Mouse (Mus musculus) liver, embryonic 13.5 days (tissue): ENCODE measurements around the gene Rras2. TPM values are rescaled to one million over a fixed set of nuclear protein-coding genes. Genes with fewer than 3 reads are reported as not detected.

Experiments
- ATAC-seq: fragments of 200-750 bp; cut with Nextera tagmentation; 2 replicates; pipeline ENCODE4 v1.8.0; 2017; ENCODE audit warnings: low read depth, mild to moderate bottlenecking, moderate number of reproducible peaks, moderate library complexity
- DNase-seq: peaks from one replicate; pipeline ENCODE4 v3.0.0; 2022
- H3K27ac ChIP-seq: fragments of 300-500 bp; sonication (generic); 2 replicates; pipeline ENCODE4 v1.5.1; 2015; ENCODE audit warnings: moderate library complexity, mild to moderate bottlenecking, inconsistent platforms
- H3K27me3 ChIP-seq: fragments of 300-500 bp; sonication (generic); 2 replicates; pipeline ENCODE4 v1.6.1; 2015; ENCODE audit warnings: mild to moderate bottlenecking, inconsistent platforms
- H3K36me3 ChIP-seq: fragments of 300-500 bp; sonication (generic); 2 replicates; pipeline ENCODE4 v1.6.1; 2015; ENCODE audit warnings: mild to moderate bottlenecking, inconsistent platforms
- H3K4me1 ChIP-seq: fragments of 300-500 bp; sonication (generic); replicated peaks from 2 replicates; pipeline ENCODE4 v1.6.1; 2015; ENCODE audit warnings: inconsistent platforms
- H3K4me2 ChIP-seq: fragments of 300-500 bp; sonication (generic); 2 replicates; pipeline ENCODE4 v1.6.1; 2015; ENCODE audit warnings: inconsistent platforms, mild to moderate bottlenecking, moderate library complexity
- H3K4me3 ChIP-seq: fragments of 300-500 bp; sonication (generic); replicated peaks from 2 replicates; pipeline ENCODE4 v1.5.1; 2015; ENCODE audit warnings: mild to moderate bottlenecking, inconsistent platforms
- H3K9ac ChIP-seq: fragments of 300-500 bp; sonication (generic); 2 replicates; pipeline ENCODE4 v1.6.1; 2015; ENCODE audit warnings: mild to moderate bottlenecking, inconsistent platforms
- H3K9me3 ChIP-seq: fragments of 300-500 bp; sonication (generic); replicated peaks from 2 replicates; pipeline ENCODE4 v1.6.1; 2016; ENCODE audit warnings: inconsistent platforms
- WGBS: fragments of 180-500 bp; shearing (Covaris S2); methylation state at CpG from one replicate; pipeline ENCODE4 v1.1.7; 2015; ENCODE audit not compliant: insufficient replicate concordance; 5-methylcytosine and 5-hydroxymethylcytosine counted together
- polyA plus RNA-seq: library from polyadenylated mRNA; unstranded; fragments of >200 nt; fragmentation: Nextera tagmentation; extraction: Ambion mirVana; gene quantifications from 2 replicates; pipeline ENCODE4 v1.2.1, GENCODE M21; 2015

Rras2 gene
- polyA plus RNA-seq = 7.7 and 8.4 TPM in 2 replicates

- peak within 1 kb of the TSS; percentile 66 for H3K9ac ChIP-seq
- H3K9me3 ChIP-seq = no peaks in the 10 kb centered on the region
- DNase-seq (peak; percentile 42), ATAC-seq (peak; percentile 87)
- peak within 1 kb of the TSS; percentile 69 for H3K4me3 ChIP-seq
- H3K4me1 ChIP-seq = peaks cover 7% of the 10 kb centered on the region
- peak within 1 kb of the TSS; percentile 77 for H3K4me2 ChIP-seq
- under 1% methylated on average over 55 of the region's 55 CpGs for WGBS
- H3K27me3 ChIP-seq = peaks cover 43% of the 10 kb centered on the region
- H3K36me3 ChIP-seq = no peaks in the 10 kb centered on the region
- H3K27ac ChIP-seq = peak within 1 kb of the TSS; percentile 75
Measured at GRCm38 (mm10) chr7:114117444-114117905, at the start of gene Rras2. Gene Rras2 (minus strand): TSS chr7:114117781.

- H3K4me2 ChIP-seq = no peak overlapping the region
- no peak overlapping the region for H3K27ac ChIP-seq
- H3K9ac ChIP-seq = no peak overlapping the region
- WGBS = 55% methylated on average over 5 of the region's 5 CpGs
- no peaks in the 10 kb centered on the region for H3K4me1 ChIP-seq
- H3K27me3 ChIP-seq = no peaks in the 10 kb centered on the region
- H3K36me3 ChIP-seq = no peaks in the 10 kb centered on the region
- H3K9me3 ChIP-seq = no peaks in the 10 kb centered on the region
- no peak for DNase-seq
- H3K4me3 ChIP-seq = no peak overlapping the region
- ATAC-seq = no peak
Measured at GRCm38 (mm10) chr7:114162975-114163374, 45.4 kb upstream of the Rras2 start.

- no peak overlapping the region for H3K9ac ChIP-seq
- no peaks in the 10 kb centered on the region for H3K4me1 ChIP-seq
- no peaks in the 10 kb centered on the region for H3K27me3 ChIP-seq
- whole genome bisulfite sequencing = 29% methylated on average over 8 of the region's 8 CpGs
- H3K9me3 ChIP-seq = no peaks in the 10 kb centered on the region
- H3K27ac ChIP-seq = no peak overlapping the region
- no peak for ATAC-seq
- no peak for DNase-seq
- H3K4me2 ChIP-seq = no peak overlapping the region
- H3K4me3 ChIP-seq = no peak overlapping the region
- H3K36me3 ChIP-seq = no peaks in the 10 kb centered on the region
Measured at GRCm38 (mm10) chr7:114161101-114161500, 43.5 kb upstream of the Rras2 start.

GRCm38 (mm10) chr7:114157716-114158278, 40.2 kb upstream of the Rras2 start:
- no peak for ATAC-seq
- H3K27ac ChIP-seq = no peak overlapping the region
- H3K36me3 ChIP-seq = no peaks in the 10 kb centered on the region
- no peaks in the 10 kb centered on the region for H3K9me3 ChIP-seq
- 73% methylated on average over 12 of the region's 12 CpGs for WGBS
- no peak overlapping the region for H3K4me2 ChIP-seq
- no peaks in the 10 kb centered on the region for H3K4me1 ChIP-seq
- DNase-seq = no peak
- H3K27me3 ChIP-seq = no peaks in the 10 kb centered on the region
- H3K4me3 ChIP-seq = no peak overlapping the region
- H3K9ac ChIP-seq = no peak overlapping the region

GRCm38 (mm10) chr7:114156364-114156763, 38.8 kb upstream of the Rras2 start:
- H3K4me1 ChIP-seq = no peaks in the 10 kb centered on the region
- 75% methylated on average over 4 of the region's 4 CpGs for WGBS
- DNase-seq = no peak
- no peak for ATAC-seq
- H3K27me3 ChIP-seq = no peaks in the 10 kb centered on the region
- H3K36me3 ChIP-seq = no peaks in the 10 kb centered on the region
- no peak overlapping the region for H3K4me2 ChIP-seq
- H3K4me3 ChIP-seq = no peak overlapping the region
- no peak overlapping the region for H3K9ac ChIP-seq
- H3K9me3 ChIP-seq = no peaks in the 10 kb centered on the region
- H3K27ac ChIP-seq = no peak overlapping the region

GRCm38 (mm10) chr7:114155053-114155865, 37.7 kb upstream of the Rras2 start:
- 43% methylated on average over 5 of the region's 5 CpGs for WGBS
- H3K9ac ChIP-seq = no peak overlapping the region

GRCm38 (mm10) chr7:114151036-114151780, 33.6 kb upstream of the Rras2 start:
- no peaks in the 10 kb centered on the region for H3K36me3 ChIP-seq
- no peaks in the 10 kb centered on the region for H3K9me3 ChIP-seq
- DNase-seq (no peak), ATAC-seq (no peak)
- no peak overlapping the region for H3K9ac ChIP-seq
- H3K27me3 ChIP-seq = no peaks in the 10 kb centered on the region
- 71% methylated on average over 5 of the region's 5 CpGs for WGBS
- H3K27ac ChIP-seq = no peak overlapping the region
- no peak overlapping the region for H3K4me3 ChIP-seq
- H3K4me1 ChIP-seq = no peaks in the 10 kb centered on the region
- H3K4me2 ChIP-seq = no peak overlapping the region

More at GRCm38 (mm10) chr7:114155053-114155865, 37.7 kb upstream of the Rras2 start:
- Histone ChIP-seq H3K36me3 (no peaks in the 10 kb centered on the region), H3K4me1 (no peaks in the 10 kb centered on the region), H3K9me3 (no peaks in the 10 kb centered on the region), H3K27me3 (no peaks in the 10 kb centered on the region), H3K4me2 (no peak overlapping the region), H3K4me3 (no peak overlapping the region), H3K27ac (no peak overlapping the region)
- DNase-seq (no peak), ATAC-seq (no peak)

- H3K4me2 ChIP-seq = no peak overlapping the region
- ATAC-seq (no peak), DNase-seq (no peak)
- H3K4me3 ChIP-seq = no peak overlapping the region
- no peaks in the 10 kb centered on the region for H3K9me3 ChIP-seq
- no peak overlapping the region for H3K27ac ChIP-seq
- H3K4me1 ChIP-seq = no peaks in the 10 kb centered on the region
- H3K36me3 ChIP-seq = no peaks in the 10 kb centered on the region
- 61% methylated on average over 6 of the region's 6 CpGs for WGBS
- H3K9ac ChIP-seq = no peak overlapping the region
- H3K27me3 ChIP-seq = no peaks in the 10 kb centered on the region
Measured at GRCm38 (mm10) chr7:114149564-114149963, 32.0 kb upstream of the Rras2 start.

GRCm38 (mm10) chr7:114149135-114149534, 31.6 kb upstream of the Rras2 start:
- no peak overlapping the region for H3K4me2 ChIP-seq
- ATAC-seq = no peak
- H3K36me3 ChIP-seq = no peaks in the 10 kb centered on the region
- DNase-seq = no peak
- H3K27me3 ChIP-seq = no peaks in the 10 kb centered on the region
- no peaks in the 10 kb centered on the region for H3K9me3 ChIP-seq
- WGBS = 53% methylated on average over 4 of the region's 4 CpGs
- H3K4me1 ChIP-seq = no peaks in the 10 kb centered on the region
- H3K27ac ChIP-seq = no peak overlapping the region
- no peak overlapping the region for H3K9ac ChIP-seq
- no peak overlapping the region for H3K4me3 ChIP-seq

GRCm38 (mm10) chr7:114145841-114146240, 28.3 kb upstream of the Rras2 start:
- H3K36me3 ChIP-seq = no peaks in the 10 kb centered on the region
- WGBS = 43% methylated on average over 3 of the region's 3 CpGs
- no peaks in the 10 kb centered on the region for H3K4me1 ChIP-seq
- DNase-seq (no peak), ATAC-seq (no peak)
- H3K9ac ChIP-seq = no peak overlapping the region
- no peaks in the 10 kb centered on the region for H3K27me3 ChIP-seq
- H3K4me3 ChIP-seq = no peak overlapping the region
- no peaks in the 10 kb centered on the region for H3K9me3 ChIP-seq
- H3K27ac ChIP-seq = no peak overlapping the region
- H3K4me2 ChIP-seq = no peak overlapping the region

GRCm38 (mm10) chr7:114142151-114142798, 24.7 kb upstream of the Rras2 start:
- Histone ChIP-seq H3K4me2 (no peak overlapping the region), H3K36me3 (no peaks in the 10 kb centered on the region), H3K27me3 (no peaks in the 10 kb centered on the region), H3K9me3 (no peaks in the 10 kb centered on the region), H3K4me3 (no peak overlapping the region), H3K4me1 (no peaks in the 10 kb centered on the region), H3K27ac (no peak overlapping the region), H3K9ac (no peak overlapping the region)
- ATAC-seq (no peak), DNase-seq (no peak)
- WGBS = 67% methylated on average over 10 of the region's 10 CpGs
